Mouse (Mus musculus) thymus, postnatal 36 days (tissue): Measurements from ENCODE around the gene Cebpz.

ENCODE experiments used
- DNase-seq, 2 experiments: peaks; one replicate each; pipeline ENCODE4 v3.0.0; 2022; ENCODE audit warnings: mixed read lengths in 2 of 2

Gene Cebpz

GRCm38 (mm10) chr17:78936466-78937228, at the start of gene Cebpz, which contains the start of gene Ndufaf7:
Gene Cebpz, minus strand, starts transcription at chr17:78937066.
Gene Ndufaf7, plus strand, starts transcription at chr17:78937136.
- DNase-seq: peak; percentile 96

- no peak for DNase-seq
Observed at GRCm38 (mm10) chr17:78983736-78984135, 46.9 kb upstream of the Cebpz start.

- DNase-seq: no peak
Observed at GRCm38 (mm10) chr17:78983166-78983565, 46.3 kb upstream of the Cebpz start.

GRCm38 (mm10) chr17:78968500-78968899, 31.6 kb upstream of the Cebpz start:
- no peak for DNase-seq

- DNase-seq: no peak
Observed at GRCm38 (mm10) chr17:78966092-78966883, 29.4 kb upstream of the Cebpz start.

GRCm38 (mm10) chr17:78964387-78964786, 27.5 kb upstream of the Cebpz start:
- DNase-seq: no peak

- DNase-seq: no peak
Observed at GRCm38 (mm10) chr17:78959473-78959872, 22.6 kb upstream of the Cebpz start.

GRCm38 (mm10) chr17:78953240-78953639, 16.4 kb upstream of the Cebpz start:
- DNase-seq: no peak

- no peak for DNase-seq
Observed at GRCm38 (mm10) chr17:78952070-78952469, 15.2 kb upstream of the Cebpz start.

GRCm38 (mm10) chr17:78951225-78951624, 14.4 kb upstream of the Cebpz start:
- no peak for DNase-seq

GRCm38 (mm10) chr17:78942579-78942978, 5.7 kb upstream of the Cebpz start:
- no peak for DNase-seq

GRCm38 (mm10) chr17:78938927-78939326, 2.1 kb upstream of the Cebpz start:
- DNase-seq: no peak

- DNase-seq: no peak
Observed at GRCm38 (mm10) chr17:78937229-78937853, 475 bp upstream of the Cebpz start.

- no peak for DNase-seq
Observed at GRCm38 (mm10) chr17:78935857-78936256, 1.0 kb downstream of the Cebpz start.

GRCm38 (mm10) chr17:78917696-78918095, 19.2 kb downstream of the Cebpz start:
- DNase-seq: no peak

GRCm38 (mm10) chr17:78916899-78917298, 20.0 kb downstream of the Cebpz start:
- no peak for DNase-seq

GRCm38 (mm10) chr17:78916369-78916813, 20.5 kb downstream of the Cebpz start, which contains the start of gene Cebpzos:
Gene Cebpzos, plus strand, starts transcription at chr17:78916500.
- peak; percentile 93 for DNase-seq

GRCm38 (mm10) chr17:78915772-78916171, 21.1 kb downstream of the Cebpz start:
- DNase-seq: no peak

- no peak for DNase-seq
Observed at GRCm38 (mm10) chr17:78913921-78914320, 22.9 kb downstream of the Cebpz start.

GRCm38 (mm10) chr17:78912861-78913281, 24.0 kb downstream of the Cebpz start:
- DNase-seq: peak in 1 of 2 experiments; percentile 31

GRCm38 (mm10) chr17:78909374-78909773, 27.5 kb downstream of the Cebpz start:
- no peak for DNase-seq

GRCm38 (mm10) chr17:78906892-78907291, 30.0 kb downstream of the Cebpz start, which contains the start of gene Sult6b1:
Gene Sult6b1, minus strand, starts transcription at chr17:78906992.
- DNase-seq: no peak

GRCm38 (mm10) chr17:78903158-78903557, 33.7 kb downstream of the Cebpz start:
- no peak for DNase-seq
